8 mouse cellular contexts compared by ENCODE assay signal in genomic region chr1:161876553-161877447, GRCm38 (mm10). TPM values are rescaled to one million over a fixed set of nuclear protein-coding genes. Genes with fewer than 3 reads are reported as not detected.
DNase-seq lines count a peak whose midpoint lies in the region; ATAC-seq lines count a peak whose summit lies in the region.

TSS of gene Suco (minus strand) at chr1:161876682.

- intact Hi-C loops in left cerebral cortex, postnatal 14 days (cut with DNase I), result loop anchor here (1.0 kb wide), 1 partner anchor 87 kb away; no protein-coding TSS in a partner anchor

- peak within 1 kb of the TSS; percentile 88 for H3K4me2 ChIP-seq in intestine, embryonic 14.5 days (ENCODE audit: low read length)

- peak within 1 kb of the TSS; percentile 88 for H3K9ac ChIP-seq in intestine, embryonic 14.5 days (ENCODE audit: low read length)

- H3K9me3 ChIP-seq in intestine, embryonic 14.5 days (ENCODE audit: control insufficient read depth, low read length), result no peaks in the 10 kb centered on the region

- H3K4me3 ChIP-seq in intestine, embryonic 14.5 days (ENCODE audit: low read depth, low read length), result peak within 1 kb of the TSS; percentile 92

- peak within 1 kb of the TSS; percentile 98 for H3K27ac ChIP-seq in intestine, embryonic 14.5 days (ENCODE audit: low read depth)

- peak; percentile 95 to 96 for DNase-seq in adrenal gland, adult 18-20 months (ENCODE audit: low spot score in 2 of 2)
- DNase-seq in embryo, embryonic 11 days, result peak; percentile 100
- peak; percentile 100 for DNase-seq in gastrocnemius, postnatal 25 days
- DNase-seq in intestine, embryonic 14.5 days (ENCODE audit: low spot score), result peak; percentile 96
- DNase-seq in left cerebral cortex, postnatal 14 days (ENCODE audit: low spot score in 2 of 2), result peak; percentile 100
- DNase-seq in mesoderm, embryonic 11.5 days (ENCODE audit: low read depth, low spot score), result peak; percentile 100
- peak; percentile 100 for DNase-seq in right cerebral cortex, postnatal 36 days (ENCODE audit: low spot score in 2 of 2)
- peak; percentile 99 for DNase-seq in yolk sac, embryonic 10.5 days (ENCODE audit: low spot score)

- H3K27me3 ChIP-seq in intestine, embryonic 14.5 days (replicated peaks; ENCODE audit: control insufficient read depth, insufficient read depth, low read length), result no peaks in the 10 kb centered on the region

- WGBS in intestine, embryonic 14.5 days, result under 1% methylated on average over 53 of the region's 74 CpGs

- no peaks in the 10 kb centered on the region for H3K36me3 ChIP-seq in intestine, embryonic 14.5 days (ENCODE audit: control insufficient read depth, insufficient read depth, low read length)

- H3K4me1 ChIP-seq in intestine, embryonic 14.5 days (replicated peaks; ENCODE audit: control insufficient read depth, insufficient read depth, low read length), result peaks cover 25% of the 10 kb centered on the region

- peak; percentile 99 for ATAC-seq in intestine, embryonic 14.5 days (replicated peaks; ENCODE audit: low FRiP score, low TSS enrichment, low read depth)

RNA-seq across cellular contexts. Expression of gene Suco, which starts in this region (rescaled TPM):
- total RNA-seq in adrenal gland, adult 18-20 months (2021), result 10 to 100 TPM; 39.1 to 44.6 TPM
- total RNA-seq in gastrocnemius, postnatal 25 days (2021), result 1 to 10 TPM; 7.6 to 8.5 TPM
- polyA plus RNA-seq in intestine, embryonic 14.5 days (2014; fragmentation: Nextera tagmentation; extraction: Ambion mirVana), result 21.0 and 26.6 TPM in 2 replicates
- 10 to 100 TPM; 38.9 to 40.2 TPM for total RNA-seq in left cerebral cortex, postnatal 14 days (2021)

Comparison
In these comparisons a context has a peak if more than half of its experiments do, and no peak if none do; other contexts are left out.
1. Peak in every context shown above with its lines: DNase-seq, ATAC-seq, H3K4me3 ChIP-seq and H3K27ac ChIP-seq.
2. RNA of gene Suco (total RNA-seq): 39.1 to 44.6 TPM in adrenal gland, adult 18-20 months and 38.9 to 40.2 TPM in left cerebral cortex, postnatal 14 days; 7.6 to 8.5 TPM in gastrocnemius, postnatal 25 days; every median in the first group is over 4 times any median in the second.